Mouse (Mus musculus) monocyte, adult 2 months (primary cell): Measurements from ENCODE around the gene Nr1d1.
A peak's percentile ranks its signal among the peaks of the same experiment; 100 is the strongest.

ENCODE experiments used
- DNase-seq, 2 experiments: peaks; one replicate each; pipeline ENCODE4 v3.0.0; 2022; ENCODE audit warnings: low spot score in 2 of 2, low read depth in 1 of 2

The Nr1d1 gene

DNA sequence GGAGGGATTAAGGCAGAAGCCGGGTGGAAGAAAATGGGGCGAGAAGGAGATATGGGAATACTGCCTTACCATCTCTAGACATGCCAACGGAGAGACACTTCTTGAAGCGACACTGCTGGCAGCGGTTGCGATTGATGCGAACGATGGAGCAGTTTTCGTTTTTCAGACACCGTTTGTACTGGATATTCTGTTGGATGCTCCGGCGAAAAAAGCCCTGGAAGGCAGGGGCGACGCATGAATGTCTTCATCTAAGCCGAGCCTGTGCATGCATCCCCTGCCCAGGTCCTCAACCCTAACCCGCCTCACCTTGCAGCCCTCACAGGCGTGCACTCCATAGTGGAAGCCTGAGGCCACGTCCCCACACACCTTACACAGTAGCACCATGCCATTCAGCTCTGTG is 4.0 kb downstream of the Nr1d1 start:
- DNase-seq: no peak

DNA sequence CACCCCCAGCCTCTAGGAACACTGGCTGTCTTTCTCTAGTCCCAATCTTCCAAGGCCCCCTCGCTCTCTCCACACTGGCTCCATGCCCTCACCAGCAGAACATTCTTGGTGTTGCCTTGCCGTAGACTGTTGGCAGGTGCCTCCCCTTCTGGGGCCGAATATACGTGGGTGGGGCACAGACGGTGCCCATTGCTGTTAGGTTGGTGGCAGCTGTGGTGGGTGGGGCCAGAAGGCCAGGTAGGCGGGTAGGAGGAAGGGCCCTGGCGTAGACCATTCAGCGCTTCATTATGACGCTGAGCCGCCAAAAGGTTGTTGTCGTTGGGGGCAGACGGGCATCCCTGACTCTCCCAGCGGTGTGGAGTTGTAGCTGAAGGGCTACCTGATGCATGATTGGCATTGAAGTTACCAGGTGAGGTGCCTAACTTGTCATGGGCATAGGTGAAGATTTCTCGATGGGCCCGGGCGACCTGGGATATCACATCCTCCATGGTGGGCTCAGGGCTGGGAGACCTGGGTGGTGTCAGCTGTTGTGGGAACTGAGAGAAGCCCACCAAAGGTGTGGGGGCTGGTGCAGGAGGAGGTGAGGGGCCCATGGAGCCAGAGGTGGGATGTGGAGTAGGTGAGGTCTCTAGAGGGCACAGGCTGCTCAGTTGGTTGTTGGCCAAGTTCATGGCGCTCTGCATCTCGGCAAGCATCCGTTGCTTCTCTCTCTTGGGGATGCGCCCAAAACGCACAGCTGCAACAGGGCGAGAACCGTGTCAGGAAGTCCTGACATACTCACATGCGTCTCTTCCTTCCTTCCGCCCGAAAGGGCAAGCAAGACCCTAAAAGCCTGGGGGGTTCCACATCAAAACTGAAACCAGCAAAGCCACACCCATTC is 4.8 kb downstream of the Nr1d1 start:
- DNase-seq: no peak

DNA sequence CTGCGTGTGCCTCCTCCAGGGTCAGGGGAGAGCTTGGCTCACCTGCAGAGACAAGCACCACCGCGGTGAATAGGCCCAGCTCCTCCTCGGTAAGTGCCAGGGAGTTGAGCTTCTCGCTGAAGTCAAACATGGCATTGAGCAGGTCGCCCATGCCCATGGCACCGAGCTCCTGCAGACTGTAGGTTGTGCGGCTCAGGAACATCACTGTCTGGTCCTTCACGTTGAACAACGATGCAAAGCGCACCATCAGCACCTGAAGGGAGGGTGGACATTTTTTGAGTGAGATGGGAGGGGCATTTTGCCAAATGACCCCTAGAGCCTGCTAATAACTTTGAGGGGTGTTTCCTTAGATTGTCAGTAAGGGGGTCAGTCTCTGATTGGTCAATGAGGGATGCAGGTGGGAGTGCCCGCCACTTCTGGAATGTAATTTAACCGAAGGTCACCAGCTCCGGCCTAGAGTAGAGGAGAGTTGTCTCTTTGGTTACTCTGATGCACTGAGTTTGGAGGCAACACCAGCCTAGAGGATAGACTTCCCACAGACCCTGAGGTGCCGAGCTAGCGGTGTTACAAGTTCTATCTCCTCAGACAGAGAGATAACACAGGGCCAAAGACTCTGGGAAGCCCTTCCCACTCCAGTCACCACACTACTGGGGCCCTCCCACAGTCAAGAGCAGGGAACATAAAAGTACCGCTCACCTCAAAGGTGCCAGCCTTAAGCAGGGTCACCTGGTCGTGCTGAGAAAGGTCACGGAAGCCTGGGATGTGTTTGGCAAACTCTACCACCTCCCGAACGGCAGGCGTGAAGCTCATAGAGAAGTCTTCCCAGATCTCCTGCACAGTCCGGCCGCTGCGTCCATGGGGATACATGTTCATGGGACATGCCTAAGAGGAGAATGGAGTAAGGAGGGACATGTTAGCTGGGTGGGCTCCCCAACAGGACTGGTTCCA is 5.9 kb downstream of the Nr1d1 start:
- DNase-seq: no peak

DNA sequence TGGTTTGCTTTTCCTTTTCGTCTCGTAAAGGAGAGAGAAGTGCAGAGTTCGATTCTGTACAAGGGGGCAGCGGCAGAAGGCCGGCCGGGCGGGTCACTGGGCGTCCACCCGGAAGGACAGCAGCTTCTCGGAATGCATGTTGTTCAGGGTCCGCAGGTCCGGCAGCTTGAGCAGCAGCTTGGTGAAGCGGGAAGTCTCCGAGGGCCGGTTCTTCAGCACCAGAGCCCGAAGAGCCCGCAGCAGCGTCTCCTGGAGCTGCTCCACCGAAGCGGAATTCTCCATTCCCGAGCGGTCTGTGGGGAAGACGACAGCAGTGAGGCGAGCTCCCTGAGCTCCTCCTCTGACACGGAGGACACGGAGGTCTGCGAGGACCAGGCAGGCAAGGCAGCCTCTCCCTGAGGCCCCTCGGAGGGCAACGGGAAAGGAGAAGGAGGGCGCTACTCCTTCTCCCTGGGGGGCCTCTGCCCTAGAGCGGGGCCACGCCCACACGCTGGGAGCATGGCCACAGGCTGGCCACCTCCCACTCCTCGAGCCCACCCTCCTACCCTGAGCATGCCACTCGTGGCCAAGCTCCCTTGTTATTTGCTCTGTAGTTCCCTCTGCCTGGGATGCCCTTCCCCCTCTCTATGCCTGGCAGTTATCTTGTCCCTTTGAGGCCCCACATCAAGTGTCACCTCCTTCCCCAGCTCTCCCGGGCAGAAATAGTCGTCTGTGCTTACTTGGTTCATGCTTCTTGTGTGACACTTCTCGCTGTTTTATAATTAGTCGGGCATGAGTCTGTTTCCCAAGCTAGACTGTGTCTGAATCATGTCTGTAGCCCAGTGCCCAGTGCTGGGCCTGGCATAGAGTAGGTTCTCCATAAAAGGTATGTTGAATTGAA is 6.8 kb downstream of the Nr1d1 start:
- DNase-seq: no peak

DNA sequence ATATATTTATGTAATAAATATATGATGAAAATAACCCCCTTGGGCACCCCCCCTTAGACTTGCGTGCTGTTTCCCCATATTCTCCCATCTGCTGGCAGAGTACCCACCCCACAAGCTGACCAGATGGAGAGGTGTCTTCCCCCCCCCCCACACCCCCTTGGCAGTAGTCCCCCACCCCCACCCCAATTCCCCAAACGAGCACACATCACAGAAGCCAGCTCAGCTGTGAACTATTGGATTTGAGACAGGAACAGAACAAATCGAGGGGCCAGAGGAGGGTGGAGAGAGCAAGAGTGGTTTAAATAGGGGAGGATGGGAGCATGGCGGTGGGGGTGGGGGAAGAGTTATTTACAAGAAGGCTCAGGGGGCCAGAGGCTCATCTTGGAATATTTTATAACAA is 7.4 kb downstream of the Nr1d1 start:
- DNase-seq: no peak

DNA sequence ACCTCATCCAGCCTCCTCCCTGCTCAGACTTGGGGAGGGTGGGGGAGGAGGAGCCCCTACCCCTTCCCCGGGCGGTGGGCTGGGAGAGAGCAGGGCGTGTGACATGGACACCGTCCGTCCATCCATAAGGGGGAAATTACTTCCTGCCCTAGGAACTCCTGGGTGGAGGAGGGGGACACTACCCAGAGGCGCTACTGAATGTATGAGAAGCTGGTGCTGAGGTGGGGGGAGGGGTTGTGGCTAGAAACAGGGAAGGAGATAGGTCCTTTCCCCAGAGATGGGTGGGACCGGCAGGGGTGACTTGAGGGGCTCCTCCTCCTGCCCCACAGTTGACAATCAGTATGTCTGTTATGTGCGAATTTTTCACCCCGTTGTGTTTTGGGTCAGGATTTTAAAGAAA is 7.9 kb downstream of the Nr1d1 start:
- no peak for DNase-seq

DNA sequence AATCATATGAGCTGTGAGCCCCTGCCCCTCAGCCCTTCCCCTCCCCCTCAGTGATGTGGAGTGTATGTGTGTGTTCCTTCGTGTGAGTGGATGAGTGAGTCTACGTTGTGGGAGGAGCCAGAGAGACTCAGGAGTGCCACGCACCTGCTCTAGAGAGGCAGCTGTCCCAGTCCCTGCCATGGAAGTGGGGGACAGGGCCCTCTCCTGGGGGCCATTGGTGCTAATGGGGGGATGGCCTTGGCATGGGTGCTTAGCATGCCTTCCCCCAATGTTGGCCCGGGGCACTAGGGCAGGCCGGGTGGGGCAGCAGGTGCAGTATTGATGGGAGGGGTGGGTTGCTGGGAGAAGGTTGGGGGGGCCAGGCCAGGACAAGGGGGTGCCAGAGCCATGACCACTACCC is 8.3 kb downstream of the Nr1d1 start:
- no peak for DNase-seq

DNA sequence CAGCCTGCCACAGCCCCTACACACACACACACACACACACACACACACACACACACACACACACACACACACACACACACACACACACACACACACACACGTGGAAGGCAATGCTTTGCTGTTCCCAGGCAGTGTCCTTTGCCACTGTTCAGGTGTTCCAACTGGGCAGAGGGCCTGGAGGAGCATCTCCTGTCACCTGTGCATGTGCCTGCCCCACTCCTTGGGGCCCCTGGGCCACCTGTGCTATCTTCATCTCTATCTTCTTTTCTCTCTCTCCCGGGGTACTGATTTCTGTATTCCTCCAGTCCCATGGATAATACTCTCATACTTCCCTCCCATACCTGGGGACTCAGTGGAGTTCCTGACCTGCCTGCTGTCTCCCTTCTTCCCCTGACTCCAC is 8.8 kb downstream of the Nr1d1 start:
- DNase-seq: no peak

DNA sequence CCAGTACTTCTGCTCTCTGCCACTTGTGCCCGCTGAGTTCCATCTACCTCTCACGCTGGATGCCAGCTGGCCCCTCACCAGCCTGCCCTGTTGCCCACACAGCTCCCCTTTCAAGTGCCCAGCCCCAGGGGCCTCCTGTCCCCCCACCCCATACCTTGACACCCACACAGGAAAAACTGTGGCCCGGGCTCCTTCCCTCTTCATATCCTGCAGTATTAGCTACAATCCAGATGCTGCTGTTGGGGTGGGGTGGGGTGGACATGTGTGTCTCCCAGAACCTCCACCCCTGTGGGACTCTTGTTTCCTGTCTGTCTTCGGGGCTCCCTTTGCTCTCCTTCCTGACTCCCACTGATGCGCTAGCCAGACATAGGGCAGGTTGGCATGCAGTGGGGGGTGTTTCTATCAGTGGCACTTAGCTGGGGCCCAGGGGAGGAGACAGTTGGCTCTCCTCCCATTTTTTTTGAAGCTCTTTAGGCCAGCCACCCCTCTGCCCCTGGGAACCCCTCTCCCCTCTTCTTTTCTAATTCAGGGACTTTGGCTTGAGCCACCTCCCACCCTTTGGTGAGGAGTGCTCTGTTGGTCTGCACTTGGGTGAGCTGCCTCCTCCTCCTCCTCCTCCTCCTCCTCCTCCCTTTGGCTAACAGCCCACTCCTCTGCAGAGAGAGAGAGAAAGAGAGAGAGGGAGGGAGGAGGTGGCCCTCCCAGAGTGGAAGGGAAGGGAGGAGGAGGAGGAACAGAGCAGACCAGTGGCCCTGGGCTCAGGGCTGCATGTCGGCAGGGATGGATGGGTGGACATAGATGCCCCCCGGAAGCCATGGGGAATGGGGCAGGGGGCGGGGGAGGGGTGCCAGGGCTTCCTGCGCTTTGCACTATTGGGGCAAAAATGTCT is 9.5 kb downstream of the Nr1d1 start:
- no peak for DNase-seq

DNA sequence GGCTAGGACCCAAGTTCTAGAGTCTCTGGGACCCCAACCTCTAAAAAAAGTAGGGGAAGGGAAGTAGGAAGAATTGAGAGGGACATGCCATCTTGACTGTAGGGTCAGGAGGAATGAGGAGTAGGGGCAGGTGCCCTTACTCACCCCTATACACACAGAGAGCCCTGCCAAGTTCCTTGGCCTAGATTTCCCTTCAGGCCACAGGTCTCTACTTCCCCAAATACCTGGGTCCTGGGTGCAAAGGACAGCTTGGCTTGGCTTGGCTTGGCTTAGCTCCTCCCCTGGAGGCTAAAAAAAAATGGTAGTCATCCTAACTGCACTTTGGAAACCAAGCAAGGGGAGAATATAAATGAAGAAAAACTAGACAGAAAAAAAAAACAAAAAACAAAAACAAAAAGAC is 10.4 kb downstream of the Nr1d1 start:
- DNase-seq: no peak

DNA sequence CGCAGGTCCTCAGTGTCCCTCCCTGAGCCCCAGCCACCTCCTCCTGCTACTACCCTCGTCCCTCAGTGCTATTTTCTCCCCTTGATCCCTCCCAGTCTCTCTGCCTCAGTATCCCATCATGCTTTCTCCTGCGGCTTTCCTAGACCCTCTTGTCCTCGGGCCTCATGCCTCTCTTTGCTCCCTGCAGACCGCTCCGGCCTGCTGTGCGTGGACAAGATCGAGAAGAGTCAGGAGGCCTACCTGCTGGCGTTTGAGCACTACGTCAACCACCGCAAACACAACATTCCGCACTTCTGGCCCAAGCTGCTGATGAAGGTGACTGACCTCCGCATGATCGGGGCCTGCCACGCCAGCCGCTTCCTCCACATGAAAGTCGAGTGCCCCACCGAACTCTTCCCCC is 11.0 kb downstream of the Nr1d1 start:
- no peak for DNase-seq

DNA sequence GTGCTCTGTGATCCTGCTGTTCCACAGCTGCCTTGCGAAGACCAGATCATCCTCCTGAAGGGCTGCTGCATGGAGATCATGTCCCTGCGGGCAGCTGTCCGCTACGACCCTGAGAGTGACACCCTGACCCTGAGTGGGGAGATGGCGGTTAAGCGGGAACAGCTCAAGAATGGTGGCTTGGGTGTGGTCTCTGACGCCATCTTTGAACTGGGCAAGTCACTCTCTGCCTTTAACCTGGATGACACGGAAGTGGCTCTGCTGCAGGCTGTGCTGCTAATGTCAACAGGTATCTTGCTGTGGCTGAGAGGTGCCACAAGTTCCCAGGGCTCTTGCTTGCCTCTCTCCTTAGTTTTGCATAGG is 11.7 kb downstream of the Nr1d1 start:
- no peak for DNase-seq

DNA sequence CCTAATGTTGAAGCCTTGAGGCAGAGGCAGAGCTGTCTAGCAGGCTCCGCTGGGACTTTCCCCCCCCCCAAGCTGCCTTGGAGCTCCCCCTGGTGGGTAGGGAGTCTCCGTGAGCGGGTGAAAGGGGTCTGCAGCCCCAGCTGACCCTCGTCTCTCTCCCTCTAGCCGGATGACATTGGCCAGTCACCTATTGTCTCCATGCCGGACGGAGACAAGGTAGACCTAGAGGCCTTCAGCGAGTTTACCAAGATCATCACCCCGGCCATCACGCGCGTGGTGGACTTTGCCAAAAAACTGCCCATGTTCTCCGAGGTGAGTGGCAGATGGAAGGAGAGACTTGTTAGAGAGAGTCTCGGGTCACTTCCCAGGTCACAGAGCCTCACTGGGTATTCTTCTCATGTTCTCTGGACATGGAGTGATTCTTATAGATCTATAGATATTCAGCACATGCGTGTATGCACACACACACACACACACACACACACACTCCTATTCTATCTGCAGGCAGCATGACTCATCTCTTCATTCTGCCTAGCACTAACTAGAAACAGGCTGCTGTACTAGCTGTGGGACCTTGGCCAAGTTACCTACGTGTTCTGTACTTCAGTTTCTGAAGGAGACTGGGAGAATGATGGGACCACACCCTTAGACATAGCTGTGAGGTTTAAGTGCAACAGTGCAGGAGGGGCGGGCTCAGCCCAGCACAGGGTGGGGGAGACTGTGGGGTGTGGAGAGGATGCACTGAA is 12.2 kb downstream of the Nr1d1 start:
- no peak for DNase-seq

DNA sequence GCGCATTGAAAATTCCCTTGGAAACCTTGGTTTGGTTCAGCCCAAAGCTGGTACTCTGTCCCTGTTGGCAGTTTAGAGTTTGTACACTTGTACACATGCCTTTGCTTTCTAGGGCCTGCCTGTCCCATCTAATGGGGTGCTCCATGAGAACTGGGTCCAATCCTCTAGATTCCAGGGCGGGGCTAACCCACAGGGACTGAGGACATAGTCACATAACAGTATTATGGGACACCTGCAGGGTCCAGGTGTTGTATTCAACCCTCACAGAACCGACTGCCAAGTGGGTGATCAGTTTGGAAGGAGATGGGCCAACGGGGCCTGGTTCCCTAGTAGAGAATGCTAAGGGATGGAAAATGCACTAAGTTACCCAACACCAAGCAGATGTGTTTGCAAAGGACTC is 13.2 kb downstream of the Nr1d1 start:
- DNase-seq: no peak

DNA sequence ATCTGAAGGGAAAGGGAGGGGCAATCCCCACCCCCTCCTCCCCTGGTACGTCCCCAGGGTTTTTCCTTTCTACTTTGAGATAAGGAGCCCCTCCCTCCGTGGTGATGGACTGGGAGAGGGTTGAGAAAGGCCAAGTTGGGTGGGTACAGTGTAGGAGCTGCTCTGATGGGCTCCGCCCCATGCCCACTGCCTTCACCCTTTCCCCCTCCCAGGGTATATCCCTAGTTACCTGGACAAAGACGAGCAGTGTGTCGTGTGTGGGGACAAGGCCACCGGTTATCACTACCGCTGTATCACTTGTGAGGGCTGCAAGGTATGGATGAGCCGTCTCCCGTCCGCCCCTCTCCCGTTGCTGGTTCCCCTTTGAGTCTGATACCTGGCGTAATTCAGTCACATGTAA is 18.4 kb downstream of the Nr1d1 start:
- DNase-seq: no peak

DNA sequence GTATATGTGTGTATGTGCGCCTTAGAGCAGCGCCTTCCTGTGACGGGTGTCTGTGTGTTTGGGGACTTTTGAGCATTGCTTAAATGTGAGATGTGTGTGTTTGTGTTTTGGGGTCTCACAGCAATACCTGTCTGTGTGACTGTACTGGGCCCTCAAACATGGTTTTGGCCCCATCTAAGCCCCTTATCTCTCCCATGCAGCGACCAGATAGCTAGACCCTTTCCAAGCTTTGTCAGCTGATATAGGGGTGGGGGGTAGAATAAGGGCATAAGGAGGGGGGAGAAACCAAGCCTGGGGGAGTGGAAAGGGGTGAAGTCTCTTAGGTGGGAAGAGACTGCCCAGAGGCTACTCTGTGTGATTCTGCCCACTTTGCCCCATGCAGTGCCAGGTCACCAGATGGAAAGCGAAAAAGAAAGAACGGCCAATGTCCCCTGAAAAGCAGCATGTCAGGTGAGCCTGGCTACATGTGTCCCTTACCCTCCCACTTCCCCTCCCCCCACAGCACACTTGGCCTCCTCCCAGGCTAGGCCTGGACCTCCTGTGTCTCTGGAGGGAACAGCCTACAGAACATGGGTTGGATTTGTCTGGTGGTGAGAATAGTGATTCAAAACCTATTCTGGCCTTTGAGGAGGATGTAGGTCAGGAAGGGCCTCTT is 19.3 kb downstream of the Nr1d1 start:
- no peak for DNase-seq

DNA sequence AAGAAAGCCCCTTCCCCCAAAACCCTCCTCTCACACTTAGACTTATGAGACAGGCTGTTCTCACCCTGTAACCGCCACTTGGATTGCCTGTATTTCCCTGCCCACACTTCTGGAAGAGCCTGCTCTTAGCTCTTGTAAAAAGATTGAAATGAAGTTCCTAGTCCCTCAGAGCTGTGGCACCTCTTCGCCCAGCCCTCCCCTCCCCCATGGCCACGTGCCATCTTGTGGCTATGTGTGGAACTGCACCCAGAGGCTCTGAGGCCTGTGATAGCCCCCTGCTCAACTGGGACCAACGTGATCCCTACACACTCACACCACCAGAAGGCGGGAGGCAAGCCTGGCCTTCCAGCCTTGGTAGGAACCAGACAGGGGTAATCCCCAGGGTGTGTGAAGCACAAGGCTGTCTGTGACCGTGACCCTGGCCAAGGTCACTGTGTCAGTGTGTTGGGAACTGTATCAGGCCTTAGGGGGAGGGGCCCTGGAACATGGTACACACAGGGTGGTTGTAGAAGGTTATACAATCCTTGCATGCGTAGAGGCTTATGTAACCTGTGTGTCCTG is 20.4 kb downstream of the Nr1d1 start:
- DNase-seq: peak in 1 of 2 experiments; percentile 63

DNA sequence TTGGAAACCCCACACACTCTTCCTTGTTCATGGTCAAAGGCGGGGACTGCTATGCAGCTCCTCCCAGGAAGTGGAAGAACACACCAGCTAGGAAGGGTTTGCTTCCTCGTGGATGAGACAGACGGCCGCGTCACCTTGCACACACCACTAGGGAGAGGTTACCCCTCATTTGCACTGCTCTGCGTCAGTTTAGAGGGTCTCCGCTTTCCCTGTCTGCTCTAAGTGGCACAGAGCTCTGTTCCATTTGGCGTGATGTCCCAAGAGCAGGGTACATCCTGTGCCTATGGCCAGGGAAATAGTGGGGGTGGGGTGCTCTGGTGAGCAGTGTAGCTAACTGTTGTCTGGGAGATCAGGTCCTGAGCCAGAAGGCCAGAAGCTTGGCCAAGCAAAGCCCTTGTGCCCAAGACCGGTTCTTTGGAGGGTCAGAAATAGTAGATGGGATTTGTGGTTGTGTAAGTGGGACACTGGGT is 20.9 kb downstream of the Nr1d1 start:
- no peak for DNase-seq

DNA sequence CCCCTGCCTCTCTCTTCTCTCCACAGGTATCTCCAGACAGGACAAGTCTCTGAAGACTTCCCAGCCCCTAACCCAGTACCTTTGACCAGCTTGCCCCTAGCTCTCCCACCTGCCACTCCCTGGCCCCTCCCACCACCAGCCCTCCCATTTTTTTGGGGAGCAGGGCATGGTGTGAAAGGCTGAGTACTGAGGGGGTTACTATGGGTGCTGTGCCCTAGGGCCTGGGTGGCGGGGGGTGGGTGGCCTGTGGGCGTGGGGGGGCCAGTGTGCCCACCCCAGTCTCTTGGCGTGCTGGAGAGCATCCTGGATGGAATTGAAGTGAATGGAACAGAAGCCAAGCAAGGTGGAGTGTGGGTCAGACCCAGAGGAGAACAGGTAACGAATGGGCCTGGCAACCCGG is 21.9 kb downstream of the Nr1d1 start:
- no peak for DNase-seq
